Mouse (Mus musculus): ENCODE measurements at regions not wholly inside any gene's neighbourhood (a gene's known extent, or its start where the extent isn't known, plus 50 kb on each side); places are given as distances from the start of the nearest gene placed in this dataset.

- 38% methylated on average over 3 of the region's 3 CpGs for WGBS
- Histone ChIP-seq H3K27me3 (ENCODE audit: control insufficient read depth, insufficient read depth, low read depth, low read length) (no peaks in the 10 kb centered on the region), H3K9me3 (ENCODE audit: control insufficient read depth, low read length) (no peaks in the 10 kb centered on the region), H3K9ac (ENCODE audit: low read length) (no peak overlapping the region), H3K4me3 (ENCODE audit: low read length) (no peak overlapping the region), H3K4me2 (ENCODE audit: low read depth, low read length) (no peak overlapping the region), H3K36me3 (ENCODE audit: control insufficient read depth, insufficient read depth, low read length) (no peaks in the 10 kb centered on the region), H3K4me1 (replicated peaks; ENCODE audit: control insufficient read depth, insufficient read depth, low read length) (no peaks in the 10 kb centered on the region), H3K27ac (ENCODE audit: low read length) (no peak overlapping the region)
- no peak for ATAC-seq (ENCODE audit: low read depth)
Observed at GRCm38 (mm10) chr12:30647511-30647910, 63.3 kb downstream of the Tmem18 start.

- Histone ChIP-seq H3K4me3 (ENCODE audit: low read length) (no peak overlapping the region), H3K36me3 (ENCODE audit: control insufficient read depth, insufficient read depth, low read length) (no peaks in the 10 kb centered on the region), H3K9ac (ENCODE audit: low read length) (no peak overlapping the region), H3K27me3 (ENCODE audit: control insufficient read depth, insufficient read depth, low read depth, low read length) (no peaks in the 10 kb centered on the region), H3K4me1 (replicated peaks; ENCODE audit: control insufficient read depth, insufficient read depth, low read length) (peaks cover 3% of the 10 kb centered on the region; the same call in 1 of the 2 replicates), H3K4me2 (ENCODE audit: low read depth, low read length) (no peak overlapping the region), H3K9me3 (ENCODE audit: control insufficient read depth, low read length) (no peaks in the 10 kb centered on the region), H3K27ac (ENCODE audit: low read length) (no peak overlapping the region)
- 40% methylated on average over 1 of the region's 1 CpGs for WGBS
- ATAC-seq (ENCODE audit: low read depth), result no peak
Observed at GRCm38 (mm10) chr12:30651506-30651905, 67.3 kb downstream of the Tmem18 start.

- Histone ChIP-seq H3K9me3 (ENCODE audit: control insufficient read depth, low read length) (no peaks in the 10 kb centered on the region), H3K36me3 (ENCODE audit: control insufficient read depth, insufficient read depth, low read length) (no peaks in the 10 kb centered on the region), H3K27ac (ENCODE audit: low read length) (peak overlapping the region; percentile 85), H3K9ac (ENCODE audit: low read length) (no peak overlapping the region), H3K4me1 (replicated peaks; ENCODE audit: control insufficient read depth, insufficient read depth, low read length) (peaks cover 3% of the 10 kb centered on the region; the same call in 1 of the 2 replicates), H3K27me3 (ENCODE audit: control insufficient read depth, insufficient read depth, low read depth, low read length) (no peaks in the 10 kb centered on the region), H3K4me2 (ENCODE audit: low read depth, low read length) (no peak overlapping the region), H3K4me3 (ENCODE audit: low read length) (no peak overlapping the region)
- 41% methylated on average over 5 of the region's 5 CpGs for WGBS
- ATAC-seq (ENCODE audit: low read depth), result peak; percentile 98
Observed at GRCm38 (mm10) chr12:30654347-30655075, 70.3 kb downstream of the Tmem18 start.

- Histone ChIP-seq H3K27ac (ENCODE audit: low read length) (peak overlapping the region; percentile 71), H3K36me3 (ENCODE audit: control insufficient read depth, insufficient read depth, low read length) (no peaks in the 10 kb centered on the region), H3K4me2 (ENCODE audit: low read depth, low read length) (no peak overlapping the region), H3K27me3 (ENCODE audit: control insufficient read depth, insufficient read depth, low read depth, low read length) (no peaks in the 10 kb centered on the region), H3K4me3 (ENCODE audit: low read length) (no peak overlapping the region), H3K9ac (ENCODE audit: low read length) (no peak overlapping the region), H3K4me1 (replicated peaks; ENCODE audit: control insufficient read depth, insufficient read depth, low read length) (peaks cover 3% of the 10 kb centered on the region; the same call in 1 of the 2 replicates), H3K9me3 (ENCODE audit: control insufficient read depth, low read length) (no peaks in the 10 kb centered on the region)
- no peak for ATAC-seq (ENCODE audit: low read depth)
- 54% methylated on average over 1 of the region's 1 CpGs for WGBS
Observed at GRCm38 (mm10) chr12:30655076-30655421, 70.8 kb downstream of the Tmem18 start.

- 80% methylated on average over 2 of the region's 2 CpGs for WGBS
- Histone ChIP-seq H3K4me3 (ENCODE audit: low read length) (no peak overlapping the region), H3K9me3 (ENCODE audit: control insufficient read depth, low read length) (no peaks in the 10 kb centered on the region), H3K27me3 (ENCODE audit: control insufficient read depth, insufficient read depth, low read depth, low read length) (no peaks in the 10 kb centered on the region), H3K36me3 (ENCODE audit: control insufficient read depth, insufficient read depth, low read length) (no peaks in the 10 kb centered on the region), H3K4me1 (replicated peaks; ENCODE audit: control insufficient read depth, insufficient read depth, low read length) (no peaks in the 10 kb centered on the region), H3K27ac (ENCODE audit: low read length) (no peak overlapping the region), H3K4me2 (ENCODE audit: low read depth, low read length) (no peak overlapping the region), H3K9ac (ENCODE audit: low read length) (no peak overlapping the region)
- no peak for ATAC-seq (ENCODE audit: low read depth)
Observed at GRCm38 (mm10) chr12:30678826-30679225, 94.6 kb downstream of the Tmem18 start.

GRCm38 (mm10) chr12:30690038-30690437, 105.8 kb downstream of the Tmem18 start:
- no peak for ATAC-seq (ENCODE audit: low read depth)
- 62% methylated on average over 4 of the region's 4 CpGs for WGBS
- Histone ChIP-seq H3K4me2 (ENCODE audit: low read depth, low read length) (no peak overlapping the region), H3K27me3 (ENCODE audit: control insufficient read depth, insufficient read depth, low read depth, low read length) (no peaks in the 10 kb centered on the region), H3K36me3 (ENCODE audit: control insufficient read depth, insufficient read depth, low read length) (no peaks in the 10 kb centered on the region), H3K4me1 (replicated peaks; ENCODE audit: control insufficient read depth, insufficient read depth, low read length) (no peaks in the 10 kb centered on the region), H3K4me3 (ENCODE audit: low read length) (no peak overlapping the region), H3K9ac (ENCODE audit: low read length) (no peak overlapping the region), H3K9me3 (ENCODE audit: control insufficient read depth, low read length) (no peaks in the 10 kb centered on the region), H3K27ac (ENCODE audit: low read length) (no peak overlapping the region)

- no peaks in the 10 kb centered on the region for H3K4me1 ChIP-seq (replicated peaks; ENCODE audit: control insufficient read depth, insufficient read depth, low read length)
- WGBS, result 41% methylated on average over 3 of the region's 3 CpGs
- H3K27me3 ChIP-seq (ENCODE audit: control insufficient read depth, insufficient read depth, low read depth, low read length), result no peaks in the 10 kb centered on the region
- H3K36me3 ChIP-seq (ENCODE audit: control insufficient read depth, insufficient read depth, low read length), result no peaks in the 10 kb centered on the region
- H3K9me3 ChIP-seq (ENCODE audit: control insufficient read depth, low read length), result no peaks in the 10 kb centered on the region
- no peak overlapping the region for H3K4me3 ChIP-seq (ENCODE audit: low read length)
- H3K9ac ChIP-seq (ENCODE audit: low read length), result no peak overlapping the region
- no peak overlapping the region for H3K27ac ChIP-seq (ENCODE audit: low read length)
- ATAC-seq (ENCODE audit: low read depth), result no peak
- H3K4me2 ChIP-seq (ENCODE audit: low read depth, low read length), result no peak overlapping the region
Observed at GRCm38 (mm10) chr12:30693540-30693939, 109.3 kb downstream of the Tmem18 start.

GRCm38 (mm10) chr12:30698256-30698655, 114.0 kb downstream of the Tmem18 start:
- no peaks in the 10 kb centered on the region for H3K9me3 ChIP-seq (ENCODE audit: control insufficient read depth, low read length)
- WGBS, result 62% methylated on average over 6 of the region's 6 CpGs
- H3K4me2 ChIP-seq (ENCODE audit: low read depth, low read length), result no peak overlapping the region
- no peaks in the 10 kb centered on the region for H3K36me3 ChIP-seq (ENCODE audit: control insufficient read depth, insufficient read depth, low read length)
- ATAC-seq (ENCODE audit: low read depth), result no peak
- H3K27me3 ChIP-seq (ENCODE audit: control insufficient read depth, insufficient read depth, low read depth, low read length), result no peaks in the 10 kb centered on the region
- H3K4me3 ChIP-seq (ENCODE audit: low read length), result no peak overlapping the region
- no peak overlapping the region for H3K9ac ChIP-seq (ENCODE audit: low read length)
- H3K4me1 ChIP-seq (replicated peaks; ENCODE audit: control insufficient read depth, insufficient read depth, low read length), result no peaks in the 10 kb centered on the region
- no peak overlapping the region for H3K27ac ChIP-seq (ENCODE audit: low read length)

GRCm38 (mm10) chr12:30703691-30704090, 119.5 kb downstream of the Tmem18 start:
- 75% methylated on average over 3 of the region's 3 CpGs for whole genome bisulfite sequencing
- no peak for ATAC-seq (ENCODE audit: low read depth)
- Histone ChIP-seq H3K9ac (ENCODE audit: low read length) (no peak overlapping the region), H3K9me3 (ENCODE audit: control insufficient read depth, low read length) (no peaks in the 10 kb centered on the region), H3K27me3 (ENCODE audit: control insufficient read depth, insufficient read depth, low read depth, low read length) (no peaks in the 10 kb centered on the region), H3K4me3 (ENCODE audit: low read length) (no peak overlapping the region), H3K4me2 (ENCODE audit: low read depth, low read length) (no peak overlapping the region), H3K4me1 (replicated peaks; ENCODE audit: control insufficient read depth, insufficient read depth, low read length) (no peaks in the 10 kb centered on the region), H3K27ac (ENCODE audit: low read length) (no peak overlapping the region), H3K36me3 (ENCODE audit: control insufficient read depth, insufficient read depth, low read length) (no peaks in the 10 kb centered on the region)

- Histone ChIP-seq H3K27ac (ENCODE audit: low read length) (no peak overlapping the region), H3K4me1 (replicated peaks; ENCODE audit: control insufficient read depth, insufficient read depth, low read length) (no peaks in the 10 kb centered on the region), H3K9me3 (ENCODE audit: control insufficient read depth, low read length) (no peaks in the 10 kb centered on the region), H3K9ac (ENCODE audit: low read length) (no peak overlapping the region), H3K4me2 (ENCODE audit: low read depth, low read length) (no peak overlapping the region), H3K4me3 (ENCODE audit: low read length) (no peak overlapping the region), H3K27me3 (ENCODE audit: control insufficient read depth, insufficient read depth, low read depth, low read length) (no peaks in the 10 kb centered on the region), H3K36me3 (ENCODE audit: control insufficient read depth, insufficient read depth, low read length) (no peaks in the 10 kb centered on the region)
- no peak for ATAC-seq (ENCODE audit: low read depth)
- 76% methylated on average over 5 of the region's 5 CpGs for WGBS
Observed at GRCm38 (mm10) chr12:30707271-30707670, 123.0 kb downstream of the Tmem18 start.
